Mouse (Mus musculus) activated CD4-positive, CD25-positive, alpha-beta regulatory T cell (primary cell): ENCODE data around the gene Bicra. TPM values are rescaled to one million over a fixed set of nuclear protein-coding genes. Genes with fewer than 3 reads are reported as not detected.

Experiments
- polyA plus RNA-seq, 2 experiments: library from polyadenylated mRNA; unstranded; fragments of 100-300 nt; shearing (Covaris generic); gene quantifications; one replicate each; pipeline ENCODE4 v1.2.1; 2017

The Bicra gene
- polyA plus RNA-seq, result 1 to 10 TPM; 5.9 to 7.1 TPM

DNA sequence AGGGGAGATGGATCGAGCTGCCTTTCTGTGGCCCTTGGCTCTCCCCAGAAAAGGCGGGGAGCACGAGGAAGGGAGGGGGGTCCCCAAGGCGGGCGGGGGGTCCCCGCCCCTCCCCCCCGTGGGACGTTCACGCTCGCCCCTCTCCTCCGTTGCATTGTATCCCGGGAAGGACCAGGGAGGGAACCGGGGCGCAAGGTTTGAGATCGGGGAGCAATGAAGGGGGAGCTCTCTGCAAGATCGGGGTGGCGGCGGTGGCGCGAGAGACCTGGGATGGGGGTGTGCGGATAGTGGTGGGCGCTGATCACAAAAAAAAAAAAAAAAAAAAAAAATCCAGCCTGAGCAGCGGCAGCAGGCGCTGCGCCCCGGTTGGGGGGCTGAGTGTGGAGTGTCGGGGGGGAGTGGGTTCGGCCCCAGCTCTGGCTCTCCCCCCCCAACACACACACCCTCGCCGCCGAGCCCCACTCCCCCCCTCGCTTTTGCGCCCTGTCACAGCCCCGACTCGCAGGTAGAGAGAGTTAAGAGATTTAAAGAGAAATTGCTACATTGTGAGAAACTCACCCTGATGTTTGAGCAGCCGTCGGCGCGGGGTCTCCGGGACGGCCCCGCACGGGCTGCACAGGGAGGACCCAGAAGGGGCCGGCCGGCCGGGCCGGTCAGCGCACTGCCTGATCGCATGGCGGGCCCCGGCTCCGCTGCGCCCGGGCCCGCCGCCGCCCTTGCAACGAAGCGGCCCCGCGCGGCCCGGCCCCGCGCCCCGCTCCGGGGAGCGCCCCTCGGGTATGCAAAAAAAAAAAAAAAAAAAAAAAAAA lies at the start of gene Bicra:
TSS of gene Bicra (minus strand) at position 584 of the 809 bp plus-strand sequence.

DNA sequence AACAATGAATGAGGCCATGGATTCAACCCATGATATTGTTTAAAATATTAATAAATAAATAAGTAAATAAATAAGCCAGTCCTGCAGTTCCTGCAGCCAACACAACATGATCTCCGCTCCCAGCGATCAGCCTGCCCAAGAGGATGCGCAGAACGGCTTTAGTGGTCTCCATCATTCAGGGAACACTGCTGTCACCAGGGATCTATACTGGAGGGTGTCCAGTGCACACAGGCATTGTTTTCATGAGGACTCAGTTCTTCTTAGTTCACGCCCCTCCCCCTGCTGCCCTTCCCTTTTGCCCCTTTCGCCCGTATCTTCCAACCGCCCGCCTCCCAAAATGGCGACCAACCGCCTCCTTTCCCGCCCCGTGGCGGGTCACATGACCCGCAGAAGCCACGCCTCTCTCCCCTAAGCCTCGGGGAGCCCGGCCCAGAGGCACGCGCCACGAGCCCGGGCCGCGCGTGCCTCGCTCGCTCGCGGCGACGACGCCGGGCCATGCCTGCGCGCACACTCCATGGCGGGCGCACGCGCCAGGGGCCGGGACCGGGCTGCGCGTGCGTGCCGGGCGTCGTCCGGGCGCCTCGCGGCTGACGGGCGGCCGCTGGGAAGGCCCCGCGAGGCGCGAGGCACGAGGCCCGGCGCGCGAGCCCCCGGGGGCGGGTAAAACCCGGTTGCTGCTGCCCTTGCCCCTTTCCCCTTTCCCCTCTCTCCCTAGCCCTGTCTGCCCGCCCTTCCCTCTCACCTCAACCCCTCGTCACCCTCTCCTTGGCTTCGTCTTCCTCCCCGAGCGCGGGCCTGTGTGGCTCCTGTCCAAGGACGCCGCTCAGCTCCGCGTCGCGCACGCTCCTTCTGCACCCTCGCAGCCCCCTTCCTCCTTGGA lies 13.7 kb upstream of the Bicra start, which contains the start of gene Zfp541:
TSS of gene Zfp541 (plus strand) at position 596 of the 880 bp plus-strand sequence.

DNA sequence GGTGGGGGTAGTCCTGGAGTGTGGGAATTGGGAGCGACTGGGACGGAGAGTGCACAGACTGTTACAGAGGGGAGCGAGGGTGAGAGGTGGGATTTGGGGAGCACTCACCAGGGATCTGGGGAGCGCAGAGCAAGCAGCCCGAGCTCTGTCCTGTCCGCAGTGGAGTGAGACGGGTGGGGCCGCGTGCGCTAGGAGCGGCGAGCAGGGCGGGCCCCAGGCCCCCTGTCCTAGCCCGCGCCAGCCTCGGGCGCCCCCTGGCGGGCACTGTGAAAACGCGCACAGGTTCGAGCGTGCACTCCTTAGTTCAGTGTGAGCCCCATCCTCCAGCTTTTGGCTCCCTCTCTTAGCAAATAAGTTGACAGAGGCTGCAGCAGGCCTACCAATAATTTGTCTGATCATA lies 80.4 kb downstream of the Bicra start, which contains the start of gene Ehd2:
TSS of gene Ehd2 (minus strand) at position 256 of the 400 bp plus-strand sequence.

DNA sequence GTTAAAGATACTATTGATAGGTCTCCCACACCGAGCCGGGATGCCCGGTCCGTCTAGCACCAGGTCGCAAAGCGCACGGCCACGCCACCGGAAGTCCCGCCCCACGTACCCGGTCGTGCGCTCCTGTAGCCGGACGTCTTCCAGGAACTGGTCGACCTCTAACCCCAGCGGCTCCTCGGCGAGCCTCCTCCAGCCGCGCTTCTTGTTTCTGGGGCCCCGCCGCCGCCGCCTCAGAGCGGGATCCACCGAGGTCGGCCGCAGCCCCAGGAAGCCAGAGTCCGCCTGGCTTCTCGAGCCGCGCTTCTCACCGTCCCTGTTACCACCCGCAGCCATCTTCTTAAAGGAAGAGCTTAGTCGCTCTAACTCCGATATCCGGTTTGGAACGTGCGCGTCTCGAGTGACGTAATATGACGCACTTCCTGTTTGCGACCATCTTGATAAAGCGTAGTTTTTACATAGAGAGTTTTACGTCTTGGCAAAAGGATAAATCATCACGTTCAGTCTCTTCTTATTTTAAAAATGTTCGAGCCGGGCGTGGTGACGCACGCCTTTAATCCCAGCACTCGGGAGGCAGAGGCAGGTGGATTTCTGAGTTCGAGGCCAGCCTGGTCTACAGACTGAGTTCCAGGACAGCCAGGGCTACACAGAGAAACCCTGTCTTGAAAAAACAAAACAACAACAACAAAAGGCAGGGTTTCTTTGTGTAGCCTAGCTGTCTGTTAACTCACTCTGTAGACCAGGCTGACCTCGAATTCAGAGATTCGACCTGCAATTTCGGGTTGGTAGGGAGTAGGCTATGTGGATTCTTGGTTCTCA lies 101.8 kb downstream of the Bicra start, which contains the start of gene Nop53:
TSS of gene Nop53 (minus strand) at position 354 of the 816 bp plus-strand sequence.

DNA sequence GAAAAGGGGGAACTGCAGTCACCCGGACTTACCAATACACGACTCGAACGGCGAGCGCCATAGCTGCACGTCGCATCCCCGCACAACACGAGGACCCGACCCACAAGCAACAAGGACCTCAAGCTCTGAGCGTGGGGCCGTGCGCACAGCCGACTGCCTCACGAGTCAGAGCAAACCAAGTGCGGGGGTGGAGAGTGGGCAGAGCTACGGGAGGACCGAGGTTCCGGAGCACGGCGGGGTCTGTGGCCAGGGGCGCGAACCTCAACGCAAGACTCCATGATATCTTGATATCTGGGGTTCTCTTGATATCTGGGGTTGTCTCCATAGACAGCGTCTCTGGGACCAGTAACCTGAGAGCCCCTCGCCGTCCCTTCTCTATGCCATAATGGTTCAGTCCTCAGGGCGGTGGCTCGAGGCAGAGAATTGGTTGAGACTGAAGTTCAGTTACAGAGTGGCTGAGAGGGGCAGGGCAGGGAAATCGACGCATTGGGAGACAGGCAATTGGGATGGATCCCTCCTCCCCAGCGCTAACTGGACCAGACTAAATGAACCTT lies 125.4 kb downstream of the Bicra start, which contains the start of gene Selenow:
TSS of gene Selenow (minus strand) at position 183 of the 554 bp plus-strand sequence.

Other genes starting within 250 kb of the Bicra start
- not detected for gene Obox6, start 208.2 kb downstream of the Bicra start, polyA plus RNA-seq
- not detected for gene Crx, start 168.0 kb downstream of the Bicra start, polyA plus RNA-seq
- under 1 TPM in 1 of 2 experiments, not detected in 1; 0.44 TPM for gene Crxos, start 165.3 kb downstream of the Bicra start, polyA plus RNA-seq
- 100 to 1,000 TPM; 605 to 626 TPM for gene Selenow, start 125.5 kb downstream of the Bicra start, polyA plus RNA-seq
- gene Nop53, start 101.8 kb downstream of the Bicra start, polyA plus RNA-seq, result 100 to 1,000 TPM; 413 to 538 TPM
- under 1 TPM; 0.10 to 0.50 TPM for gene Ehd2, start 80.4 kb downstream of the Bicra start, polyA plus RNA-seq
- gene Zfp541, start 13.9 kb upstream of the Bicra start, polyA plus RNA-seq, result under 1 TPM in 1 of 2 experiments, not detected in 1; 0.10 TPM
- 100 to 1,000 TPM; 196 to 221 TPM for gene Napa, start 50.5 kb upstream of the Bicra start, polyA plus RNA-seq
- 10 to 100 TPM; 23.9 to 29.7 TPM for gene Kptn, start 72.0 kb upstream of the Bicra start, polyA plus RNA-seq
- not detected for gene Slc8a2, start 81.9 kb upstream of the Bicra start, polyA plus RNA-seq
- gene Meis3, start 127.2 kb upstream of the Bicra start, polyA plus RNA-seq, result 10 to 100 TPM; 40.0 to 47.0 TPM
- 10 to 100 TPM; 17.4 to 31.8 TPM for gene Dhx34, start 174.1 kb upstream of the Bicra start, polyA plus RNA-seq
- gene C5ar2, start 196.2 kb upstream of the Bicra start, polyA plus RNA-seq, result under 1 TPM in 1 of 2 experiments, not detected in 1; 0.37 TPM
- gene C5ar1, start 211.6 kb upstream of the Bicra start, polyA plus RNA-seq, result 1 to 10 TPM in 1 of 2 experiments, under 1 TPM in 1; 0.17 to 1.1 TPM
- gene Inafm1, start 225.7 kb upstream of the Bicra start, polyA plus RNA-seq, result 1 to 10 TPM; 5.6 to 5.7 TPM
- 10 to 100 TPM; 43.3 to 51.9 TPM for gene Ccdc9, start 238.9 kb upstream of the Bicra start, polyA plus RNA-seq